Mouse (Mus musculus) forebrain, embryonic 12.5 days (tissue): ENCODE measurements at regions not wholly inside any gene's neighbourhood (a gene's known extent, or its start where the extent isn't known, plus 50 kb on each side); places are given as distances from the start of the nearest gene placed in this dataset.

Source experiments
- ATAC-seq: fragments of 200-750 bp; cut with Nextera tagmentation; 2 replicates; pipeline ENCODE4 v1.8.0; 2017; ENCODE audit warnings: moderate TSS enrichment; ENCODE audit not compliant: low FRiP score
- H3K27ac ChIP-seq: fragments of 300-500 bp; sonication (generic); 2 replicates; pipeline ENCODE4 v1.5.1; 2016; ENCODE audit warnings: mild to moderate bottlenecking
- H3K27me3 ChIP-seq: fragments of 300-500 bp; sonication (generic); 2 replicates; pipeline ENCODE4 v1.6.1; 2016; ENCODE audit warnings: mild to moderate bottlenecking
- H3K36me3 ChIP-seq: fragments of 300-500 bp; sonication (generic); replicated peaks from 2 replicates; pipeline ENCODE4 v1.6.1; 2016; ENCODE audit warnings: mild to moderate bottlenecking
- H3K4me1 ChIP-seq: fragments of 300-500 bp; sonication (generic); 2 replicates; pipeline ENCODE4 v1.6.1; 2016
- H3K4me2 ChIP-seq: fragments of 300-500 bp; sonication (generic); 2 replicates; pipeline ENCODE4 v1.6.1; 2016; ENCODE audit warnings: mild to moderate bottlenecking, moderate library complexity
- H3K4me3 ChIP-seq: fragments of 300-500 bp; sonication (generic); replicated peaks from 2 replicates; pipeline ENCODE4 v1.5.1; 2016; ENCODE audit warnings: mild to moderate bottlenecking
- H3K9ac ChIP-seq: fragments of 300-500 bp; sonication (generic); 2 replicates; pipeline ENCODE4 v1.6.1; 2016; ENCODE audit warnings: mild to moderate bottlenecking
- H3K9me3 ChIP-seq: fragments of 300-500 bp; sonication (generic); 2 replicates; pipeline ENCODE4 v1.6.1; 2016
- WGBS: fragments of 180-500 bp; shearing (Covaris S2); methylation state at CpG from one replicate; pipeline ENCODE4 v1.1.7; 2016; 5-methylcytosine and 5-hydroxymethylcytosine counted together

GRCm38 (mm10) chr14:99778477-99778876 lies 480.0 kb downstream of the Klf5 start:
- Histone ChIP-seq H3K9ac (no peak overlapping the region), H3K4me3 (no peak overlapping the region)
- 48% methylated on average over 8 of the region's 8 CpGs for WGBS

DNA sequence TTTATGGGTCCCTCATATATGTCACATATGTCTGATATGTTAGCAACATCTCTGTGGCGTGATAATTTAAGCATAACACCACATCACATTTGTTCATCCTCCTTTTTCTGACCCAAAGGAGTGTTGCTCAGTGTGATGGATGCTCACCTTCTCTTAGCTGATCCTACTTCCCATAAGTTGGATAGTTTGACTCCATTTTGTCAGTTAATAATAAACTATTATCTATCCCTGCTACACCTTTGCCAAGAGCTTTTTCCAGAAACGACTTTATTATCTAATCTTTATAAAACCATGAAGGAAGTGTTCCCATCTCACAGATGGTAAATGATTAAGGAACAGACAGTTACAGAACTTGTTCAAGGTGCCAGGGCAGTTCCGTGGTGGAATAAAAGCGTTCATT lies 480.5 kb downstream of the Klf5 start:
- ATAC-seq: no peak
- Histone ChIP-seq H3K4me3 (no peak overlapping the region), H3K9ac (no peak overlapping the region), H3K36me3 (no peaks in the 10 kb centered on the region), H3K4me1 (no peaks in the 10 kb centered on the region), H3K27ac (no peak overlapping the region), H3K4me2 (no peak overlapping the region), H3K27me3 (no peaks in the 10 kb centered on the region), H3K9me3 (no peaks in the 10 kb centered on the region)
- 86% methylated on average over 4 of the region's 4 CpGs for WGBS

More at GRCm38 (mm10) chr14:99778477-99778876, 480.0 kb downstream of the Klf5 start:
- H3K4me2 ChIP-seq: no peak overlapping the region
- H3K9me3 ChIP-seq: no peaks in the 10 kb centered on the region
- H3K4me1 ChIP-seq: no peaks in the 10 kb centered on the region
- no peak overlapping the region for H3K27ac ChIP-seq
- no peaks in the 10 kb centered on the region for H3K36me3 ChIP-seq
- ATAC-seq: no peak
- no peaks in the 10 kb centered on the region for H3K27me3 ChIP-seq

DNA sequence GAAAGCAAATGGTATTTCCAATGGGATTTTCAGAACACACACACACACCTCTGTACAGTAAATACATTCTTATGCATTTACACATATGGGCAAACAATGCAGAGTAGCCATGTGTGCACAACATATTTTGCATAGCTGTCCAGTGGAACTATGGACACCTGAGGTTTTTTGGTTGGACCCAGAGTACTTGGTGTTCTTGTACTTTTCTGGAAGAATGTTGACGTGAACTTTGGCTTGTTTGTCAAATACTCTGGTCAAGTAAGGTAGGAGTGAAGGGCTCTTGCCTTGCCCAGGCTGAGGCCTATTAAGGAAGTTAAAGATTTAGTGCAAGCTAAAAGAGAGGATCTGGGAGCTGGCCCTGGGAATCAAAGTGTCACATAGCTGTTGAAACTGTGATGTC lies 485.2 kb downstream of the Klf5 start:
- 83% methylated on average over 1 of the region's 1 CpGs for WGBS
- H3K4me3 ChIP-seq: no peak overlapping the region

GRCm38 (mm10) chr14:99785106-99785505 lies 486.6 kb downstream of the Klf5 start:
- ATAC-seq: no peak
- 85% methylated on average over 5 of the region's 5 CpGs for WGBS
- H3K27me3 ChIP-seq: no peaks in the 10 kb centered on the region

More for the DNA sequence above, 485.2 kb downstream of the Klf5 start:
- Histone ChIP-seq H3K9ac (no peak overlapping the region), H3K9me3 (no peaks in the 10 kb centered on the region), H3K4me2 (no peak overlapping the region), H3K36me3 (no peaks in the 10 kb centered on the region), H3K27me3 (no peaks in the 10 kb centered on the region), H3K27ac (no peak overlapping the region), H3K4me1 (no peaks in the 10 kb centered on the region)
- no peak for ATAC-seq

DNA sequence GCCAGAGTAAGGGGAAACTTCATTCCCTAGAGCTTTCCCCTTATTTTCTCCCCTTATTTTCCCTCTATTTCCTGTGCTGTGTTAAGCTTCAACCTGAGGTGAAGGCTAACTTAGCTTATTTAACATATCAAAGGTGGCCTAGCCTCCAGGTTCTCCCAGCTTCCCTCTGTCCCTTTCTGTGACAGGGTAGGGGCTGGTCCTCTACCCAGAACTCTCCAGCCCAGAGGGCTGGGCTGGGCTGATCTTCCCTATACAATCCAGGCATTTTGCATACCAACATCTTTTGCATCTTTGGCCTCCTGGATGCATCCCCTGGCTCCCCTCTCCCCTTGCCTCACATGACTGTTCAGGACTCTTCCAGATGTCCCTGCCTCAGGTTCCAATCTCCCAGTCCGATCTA lies 487.9 kb downstream of the Klf5 start:
- Histone ChIP-seq H3K4me1 (no peaks in the 10 kb centered on the region), H3K9me3 (no peaks in the 10 kb centered on the region), H3K36me3 (no peaks in the 10 kb centered on the region), H3K4me3 (no peak overlapping the region), H3K27ac (no peak overlapping the region), H3K4me2 (no peak overlapping the region), H3K27me3 (no peaks in the 10 kb centered on the region), H3K9ac (no peak overlapping the region)
- WGBS: 94% methylated on average over 1 of the region's 1 CpGs
- no peak for ATAC-seq

More at GRCm38 (mm10) chr14:99785106-99785505, 486.6 kb downstream of the Klf5 start:
- Histone ChIP-seq H3K36me3 (no peaks in the 10 kb centered on the region), H3K4me2 (no peak overlapping the region), H3K9ac (no peak overlapping the region), H3K4me3 (no peak overlapping the region), H3K9me3 (no peaks in the 10 kb centered on the region), H3K4me1 (no peaks in the 10 kb centered on the region), H3K27ac (no peak overlapping the region)

DNA sequence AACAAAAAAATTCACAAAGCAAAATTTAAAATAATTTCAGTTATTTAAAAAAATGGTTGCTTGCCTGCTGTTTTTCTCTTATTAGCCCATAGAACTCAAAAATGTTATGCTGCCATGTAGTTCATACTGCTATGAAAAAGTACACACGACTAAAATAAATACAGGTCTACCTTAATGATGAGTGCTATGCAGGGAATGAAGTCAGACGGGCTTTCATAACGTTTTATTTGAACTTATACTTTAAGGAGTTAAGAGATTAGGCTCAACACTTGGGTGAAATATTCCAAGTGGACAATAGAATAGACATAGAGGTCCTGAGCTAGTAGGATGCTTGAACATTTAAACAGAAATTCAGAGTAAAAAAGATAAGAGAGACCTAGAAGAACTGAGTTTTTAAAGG lies 489.7 kb downstream of the Klf5 start:
- H3K9me3 ChIP-seq: no peaks in the 10 kb centered on the region
- no peak for ATAC-seq

GRCm38 (mm10) chr14:99796293-99796692 lies 488.2 kb downstream of the Klf12 start:
- Histone ChIP-seq H3K36me3 (no peaks in the 10 kb centered on the region), H3K4me2 (no peak overlapping the region), H3K4me3 (no peak overlapping the region), H3K27ac (no peak overlapping the region), H3K9me3 (0 out of 2 replicates have a peak, but pooled peaks cover 2% of the 10 kb centered on the region), H3K27me3 (no peaks in the 10 kb centered on the region), H3K9ac (no peak overlapping the region), H3K4me1 (no peaks in the 10 kb centered on the region)
- no peak for ATAC-seq
- WGBS: 78% methylated on average over 4 of the region's 4 CpGs

More for the DNA sequence above, 489.7 kb downstream of the Klf5 start:
- Histone ChIP-seq H3K4me1 (no peaks in the 10 kb centered on the region), H3K4me2 (no peak overlapping the region), H3K36me3 (no peaks in the 10 kb centered on the region), H3K9ac (no peak overlapping the region), H3K27ac (no peak overlapping the region), H3K27me3 (no peaks in the 10 kb centered on the region), H3K4me3 (no peak overlapping the region)
- 93% methylated on average over 3 of the region's 3 CpGs for WGBS

GRCm38 (mm10) chr14:99806052-99806451 lies 478.4 kb downstream of the Klf12 start:
- Histone ChIP-seq H3K27me3 (no peaks in the 10 kb centered on the region), H3K9me3 (0 out of 2 replicates have a peak, but pooled peaks cover 2% of the 10 kb centered on the region), H3K36me3 (no peaks in the 10 kb centered on the region), H3K4me1 (no peaks in the 10 kb centered on the region), H3K9ac (no peak overlapping the region), H3K27ac (no peak overlapping the region), H3K4me2 (no peak overlapping the region), H3K4me3 (no peak overlapping the region)
- no peak for ATAC-seq
- 50% methylated on average over 1 of the region's 1 CpGs for WGBS

DNA sequence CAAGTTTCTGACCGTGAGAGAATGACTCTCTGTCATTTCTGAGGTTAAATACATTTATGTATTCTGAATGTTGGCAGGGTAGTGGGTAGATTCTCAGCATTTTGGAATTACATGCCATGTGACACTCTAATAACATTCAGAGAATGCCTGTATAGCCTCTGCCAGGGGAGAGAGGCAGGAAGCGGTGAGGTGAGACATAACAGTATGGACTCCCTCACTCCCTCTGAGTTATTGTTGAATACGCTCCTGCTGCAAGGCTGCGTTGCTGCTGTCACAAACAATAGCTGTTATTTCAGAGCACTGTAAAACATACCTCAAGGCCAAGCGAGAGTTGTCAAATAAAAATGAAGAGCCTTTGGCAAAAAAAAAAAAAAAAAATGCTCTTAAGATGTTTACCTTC lies 477.9 kb downstream of the Klf12 start:
- 59% methylated on average over 5 of the region's 5 CpGs for WGBS
- Histone ChIP-seq H3K4me1 (no peaks in the 10 kb centered on the region), H3K27ac (no peak overlapping the region), H3K27me3 (no peaks in the 10 kb centered on the region), H3K4me3 (no peak overlapping the region), H3K9me3 (no peaks in the 10 kb centered on the region), H3K36me3 (no peaks in the 10 kb centered on the region), H3K4me2 (no peak overlapping the region), H3K9ac (no peak overlapping the region)
- ATAC-seq: no peak

DNA sequence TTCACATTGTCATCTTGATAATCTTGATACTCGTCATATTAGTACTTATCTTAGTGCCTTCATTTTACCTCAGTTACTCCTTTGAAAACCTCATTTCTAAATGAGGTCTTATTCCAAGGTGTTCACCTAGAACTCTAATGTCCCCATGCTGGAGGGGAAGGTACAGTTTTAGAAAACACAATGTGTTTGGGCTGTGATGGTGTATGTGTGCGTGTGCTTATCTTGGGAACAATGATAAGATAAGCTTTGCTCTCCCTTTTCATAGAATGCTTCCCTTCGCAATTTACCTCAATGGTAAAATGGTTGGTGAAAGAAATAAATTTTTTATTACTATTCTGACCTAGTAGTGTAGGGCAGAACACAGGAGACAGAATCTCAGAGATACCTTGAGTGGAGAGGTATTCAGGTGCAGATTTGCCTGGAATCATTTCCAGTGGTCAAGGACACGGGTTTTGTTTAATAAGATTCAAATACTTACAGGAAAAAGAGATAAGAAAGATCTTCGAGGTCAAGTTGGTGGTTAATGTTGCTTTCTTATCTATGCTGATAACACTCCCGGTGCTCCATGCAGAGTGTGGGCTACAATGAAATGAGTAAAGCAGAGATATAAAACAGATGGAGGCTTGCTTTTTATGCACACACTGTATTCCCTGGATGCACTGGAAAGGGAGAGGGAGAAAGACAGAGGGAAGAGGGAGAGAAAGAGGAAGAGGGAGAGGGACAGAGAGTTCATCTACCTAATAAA lies 471.6 kb downstream of the Klf12 start:
- Histone ChIP-seq H3K9ac (no peak overlapping the region), H3K9me3 (no peaks in the 10 kb centered on the region), H3K4me3 (no peak overlapping the region), H3K27me3 (no peaks in the 10 kb centered on the region), H3K4me1 (no peaks in the 10 kb centered on the region), H3K36me3 (no peaks in the 10 kb centered on the region), H3K4me2 (no peak overlapping the region), H3K27ac (no peak overlapping the region)
- WGBS: 89% methylated on average over 6 of the region's 6 CpGs
- no peak for ATAC-seq
